Mouse (Mus musculus): ENCODE measurements around the gene Zbtb41. TPM values are rescaled to one million over a fixed set of nuclear protein-coding genes. Genes with fewer than 3 reads are reported as not detected.

Gene Zbtb41
- total RNA-seq, 2 experiments from 2014 or later, result 31.0 to 38.6 TPM

DNA sequence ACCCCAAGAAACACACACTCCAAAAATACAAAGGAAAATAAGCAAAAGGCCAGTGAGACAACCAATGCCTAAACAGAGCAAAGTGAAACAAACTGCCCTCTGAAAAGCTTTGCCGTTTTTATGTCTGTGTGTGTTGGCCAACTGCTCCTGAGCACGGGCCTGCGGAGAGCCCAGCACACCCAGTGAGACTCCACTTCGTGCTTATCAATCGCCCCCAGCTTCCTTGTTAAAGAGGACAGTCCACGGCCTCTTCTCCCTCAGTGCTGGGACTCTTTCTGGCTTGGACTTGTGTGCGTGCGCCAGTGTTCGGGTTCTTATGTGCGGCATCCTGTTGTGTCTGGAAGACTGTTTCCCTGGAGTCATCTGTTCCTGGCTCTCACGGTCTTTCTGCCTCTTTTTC is 43.8 kb downstream of the Zbtb41 start:
- DNase-seq (ENCODE audit: low spot score in 2 of 2), result no peak

- no peak for DNase-seq (ENCODE audit: low spot score in 2 of 2)
Observed at GRCm38 (mm10) chr1:139478898-139479297, 56.8 kb downstream of the Zbtb41 start.

- DNase-seq (ENCODE audit: low spot score in 2 of 2), result no peak
Observed at GRCm38 (mm10) chr1:139480246-139480645, 58.2 kb downstream of the Zbtb41 start.

DNA sequence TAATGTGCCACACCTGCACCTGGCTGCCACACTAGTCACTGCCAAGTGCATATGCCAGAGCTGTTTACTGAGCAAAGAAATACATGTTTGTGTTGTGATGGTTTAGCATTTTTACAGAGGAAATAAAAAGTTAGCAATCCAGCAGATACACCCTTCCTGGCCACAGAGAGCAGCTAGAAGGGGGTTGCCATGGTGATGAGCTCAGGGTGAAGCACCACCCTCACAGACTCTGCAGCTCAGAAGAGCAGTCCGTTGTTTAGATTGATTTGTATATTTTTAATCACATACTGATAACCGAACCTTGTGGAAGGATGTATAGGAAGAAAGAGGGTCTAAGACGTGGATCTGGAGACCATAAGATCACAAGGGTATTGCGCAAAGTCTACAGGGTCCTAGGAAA is 59.1 kb downstream of the Zbtb41 start:
- no peak for DNase-seq (ENCODE audit: low spot score in 2 of 2)

DNA sequence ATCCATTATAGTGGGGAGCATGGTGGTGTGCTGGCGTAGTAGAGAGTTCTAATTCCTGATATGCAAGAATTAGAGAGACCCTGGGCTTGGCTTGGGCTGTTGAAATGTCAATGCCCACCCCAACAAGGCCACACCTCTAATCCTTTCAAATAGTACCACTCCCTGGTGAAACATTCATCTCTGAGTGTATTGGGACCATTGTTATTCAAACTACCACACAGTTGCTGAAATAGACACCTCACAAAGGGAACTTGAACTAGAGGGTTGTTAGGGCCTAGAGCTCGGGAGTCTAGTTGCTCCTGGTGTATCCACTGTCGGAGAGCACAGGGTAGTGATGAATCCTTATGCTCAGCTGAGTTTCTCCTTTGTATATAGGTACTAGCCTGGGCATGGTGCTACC is 72.5 kb downstream of the Zbtb41 start:
- no peak for DNase-seq (ENCODE audit: low spot score in 2 of 2)

GRCm38 (mm10) chr1:139495408-139495807 is 73.3 kb downstream of the Zbtb41 start:
- no peak for DNase-seq (ENCODE audit: low spot score in 2 of 2)

DNA sequence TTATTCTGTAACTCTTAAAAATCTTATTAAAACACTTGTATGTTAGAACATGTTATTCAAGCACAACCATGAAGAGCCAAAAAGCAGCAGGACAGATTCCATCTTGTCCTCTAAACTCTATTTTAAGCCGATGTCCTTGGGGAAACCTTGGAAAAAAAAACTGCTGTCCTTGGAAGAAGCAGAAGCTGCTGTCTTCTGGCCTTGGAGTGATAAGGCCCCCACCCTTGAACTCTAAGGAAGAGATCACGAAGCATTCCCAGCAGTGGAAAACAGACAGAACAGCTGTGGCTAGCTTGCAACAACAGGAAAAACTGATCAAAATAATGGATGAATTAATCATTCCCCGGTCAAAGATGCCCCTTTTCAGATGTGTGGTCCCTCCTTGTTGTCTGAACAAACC is 74.1 kb downstream of the Zbtb41 start:
- DNase-seq (ENCODE audit: low spot score in 2 of 2), result no peak

DNA sequence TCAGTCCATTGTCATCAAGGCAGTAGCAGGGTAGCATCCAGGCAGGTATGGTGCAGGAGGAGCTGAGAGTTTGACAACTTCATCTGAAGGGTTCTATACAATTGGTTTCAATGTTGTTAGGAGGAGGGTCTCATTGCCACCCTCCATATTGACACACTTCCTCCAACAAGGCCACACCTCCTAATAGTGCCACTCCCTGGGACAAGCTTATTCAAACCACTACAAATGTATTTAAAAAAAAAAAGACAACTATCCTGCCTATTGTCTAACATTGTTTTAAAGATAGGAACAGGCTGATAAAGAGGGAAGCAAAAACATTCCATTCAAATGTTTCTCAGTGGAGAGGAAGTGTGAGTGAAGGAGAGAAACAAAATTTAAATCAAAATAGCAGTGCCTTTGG is 77.7 kb downstream of the Zbtb41 start:
- DNase-seq (ENCODE audit: low spot score in 2 of 2), result no peak

- no peak for DNase-seq (ENCODE audit: low spot score in 2 of 2)
Observed at GRCm38 (mm10) chr1:139501258-139501752, 79.2 kb downstream of the Zbtb41 start, which contains the start of gene F13b. Gene F13b, plus strand, starts transcription at chr1:139501702.

Other genes starting within 250 kb of the Zbtb41 start
- gene Crb1, start 45.2 kb upstream of the Zbtb41 start, total RNA-seq (2021), result under 1 TPM; 0.14 to 0.20 TPM
- 10 to 100 TPM; 14.1 to 15.1 TPM for gene Aspm, start 32.5 kb downstream of the Zbtb41 start, total RNA-seq (2021)
- gene F13b, start 79.4 kb downstream of the Zbtb41 start, total RNA-seq (2021), result 10 to 100 TPM in 1 of 2 experiments, 1 to 10 TPM in 1; 2.8 to 15.7 TPM
- gene Cfhr1, start 138.0 kb downstream of the Zbtb41 start, total RNA-seq (2021), result 1 to 10 TPM in 1 of 2 experiments, not detected in 1; 3.1 TPM

Measured in adrenal gland, postnatal 4 days (tissue).